Mouse (Mus musculus): ENCODE results near the gene Hs3st6. TPM values are rescaled to one million over a fixed set of nuclear protein-coding genes. Genes with fewer than 3 reads are reported as not detected.

Gene Hs3st6
- polyA plus RNA-seq, 2 experiments: 4.9 to 5.3 TPM

DNA sequence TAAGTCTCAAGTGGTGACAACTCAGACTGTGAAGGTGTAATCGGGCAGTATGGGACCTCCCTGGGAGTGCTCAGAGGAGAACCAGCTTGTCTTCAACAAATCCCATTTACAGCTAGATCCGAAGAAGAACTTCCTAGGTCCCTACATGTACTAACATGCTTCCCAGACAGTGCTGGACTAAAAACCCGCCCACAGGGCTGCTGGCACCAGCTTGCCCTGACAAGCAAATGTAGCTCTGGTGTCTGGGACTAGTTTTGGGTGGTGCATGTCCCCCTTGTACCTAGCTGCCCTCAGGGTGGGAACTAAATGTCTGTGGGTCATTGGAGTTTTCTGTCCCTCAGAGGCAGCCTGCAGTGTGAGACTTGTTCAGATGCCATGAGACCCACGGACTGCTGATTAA, 1.3 kb upstream of the Hs3st6 start:
- Histone ChIP-seq H3K36me3 (ENCODE audit: control insufficient read depth, insufficient read depth, low read length) (no peaks in the 10 kb centered on the region), H3K4me1 (ENCODE audit: control insufficient read depth, insufficient read depth, low read length) (peaks cover 11% of the 10 kb centered on the region), H3K9me3 (ENCODE audit: control insufficient read depth, low read length) (no peaks in the 10 kb centered on the region), H3K27ac (replicated peaks; ENCODE audit: low read depth, low read length) (no peak overlapping the region), H3K9ac (ENCODE audit: low read depth, low read length, severe bottlenecking) (no peak overlapping the region), H3K4me3 (replicated peaks; ENCODE audit: low read length) (no peak overlapping the region), H3K27me3 (ENCODE audit: control insufficient read depth, insufficient read depth, low read length) (peaks cover 53% of the 10 kb centered on the region), H3K4me2 (replicated peaks; ENCODE audit: low read depth, low read length, severe bottlenecking) (no peak overlapping the region)
- no peak for DNase-seq (ENCODE audit: low spot score)
- 13% methylated on average over 4 of the region's 4 CpGs for WGBS
- TF ChIP-seq POLR2A (IDR thresholded peaks at IDR 0.05; ENCODE audit: borderline replicate concordance, extremely low read depth, insufficient read depth, insufficient read length): no peak
- ATAC-seq (ENCODE audit: low FRiP score, low read depth): no peak

GRCm38 (mm10) chr17:24757394-24757793, 4.6 kb downstream of the Hs3st6 start:
- H3K4me1 ChIP-seq (ENCODE audit: control insufficient read depth, insufficient read depth, low read length): peaks cover 19% of the 10 kb centered on the region
- 92% methylated on average over 1 of the region's 1 CpGs for whole genome bisulfite sequencing
- no peak for DNase-seq (ENCODE audit: low spot score)

DNA sequence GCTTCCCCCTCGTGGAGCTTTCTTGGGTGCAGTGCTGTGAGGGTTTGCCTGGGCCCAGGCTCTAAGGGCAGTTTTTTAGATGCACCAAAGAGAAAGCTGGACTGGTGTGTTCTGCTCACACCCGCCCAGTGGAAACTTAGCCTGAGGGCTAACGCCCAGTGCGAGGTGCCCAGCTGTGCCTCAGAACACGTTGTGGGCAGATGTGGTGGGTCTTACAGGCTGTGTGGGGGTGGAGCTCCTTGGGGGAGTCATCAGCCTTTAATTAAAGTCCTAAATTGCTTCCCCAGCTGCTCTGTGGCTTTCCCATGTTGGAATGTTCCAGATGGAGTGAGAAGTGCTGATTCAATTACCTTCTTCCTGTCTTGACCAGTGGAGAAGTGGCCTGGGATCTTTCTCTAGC, 8.3 kb downstream of the Hs3st6 start:
- no peaks in the 10 kb centered on the region for H3K36me3 ChIP-seq (ENCODE audit: control insufficient read depth, insufficient read depth, low read length)
- no peak for TF ChIP-seq POLR2A (IDR thresholded peaks at IDR 0.05; ENCODE audit: borderline replicate concordance, extremely low read depth, insufficient read depth, insufficient read length)
- WGBS: 16% methylated on average over 5 of the region's 5 CpGs
- DNase-seq (ENCODE audit: low spot score) (peak; percentile 38), ATAC-seq (ENCODE audit: low FRiP score, low read depth) (0 out of 2 replicates have a peak, but pooled peaks have one; percentile 30)
- H3K27ac ChIP-seq (replicated peaks; ENCODE audit: low read depth, low read length): 0 out of 2 replicates have a peak overlapping the region, but pooled peaks have one; percentile 20
- no peak overlapping the region for H3K4me3 ChIP-seq (replicated peaks; ENCODE audit: low read length)
- no peaks in the 10 kb centered on the region for H3K9me3 ChIP-seq (ENCODE audit: control insufficient read depth, low read length)
- no peak overlapping the region for H3K9ac ChIP-seq (ENCODE audit: low read depth, low read length, severe bottlenecking)
- H3K4me2 ChIP-seq (replicated peaks; ENCODE audit: low read depth, low read length, severe bottlenecking): no peak overlapping the region
- no peaks in the 10 kb centered on the region for H3K27me3 ChIP-seq (ENCODE audit: control insufficient read depth, insufficient read depth, low read length)
- H3K4me1 ChIP-seq (ENCODE audit: control insufficient read depth, insufficient read depth, low read length): peaks cover 11% of the 10 kb centered on the region; the same call in 1 of the 2 replicates

More at GRCm38 (mm10) chr17:24757394-24757793, 4.6 kb downstream of the Hs3st6 start:
- Histone ChIP-seq H3K9ac (ENCODE audit: low read depth, low read length, severe bottlenecking) (no peak overlapping the region), H3K27me3 (ENCODE audit: control insufficient read depth, insufficient read depth, low read length) (peaks cover 33% of the 10 kb centered on the region), H3K4me3 (replicated peaks; ENCODE audit: low read length) (no peak overlapping the region), H3K9me3 (ENCODE audit: control insufficient read depth, low read length) (no peaks in the 10 kb centered on the region), H3K36me3 (ENCODE audit: control insufficient read depth, insufficient read depth, low read length) (no peaks in the 10 kb centered on the region), H3K4me2 (replicated peaks; ENCODE audit: low read depth, low read length, severe bottlenecking) (no peak overlapping the region), H3K27ac (replicated peaks; ENCODE audit: low read depth, low read length) (no peak overlapping the region)
- ATAC-seq (ENCODE audit: low FRiP score, low read depth): no peak
- no peak for TF ChIP-seq POLR2A (IDR thresholded peaks at IDR 0.05; ENCODE audit: borderline replicate concordance, extremely low read depth, insufficient read depth, insufficient read length)

- H3K9ac ChIP-seq (ENCODE audit: low read depth, low read length, severe bottlenecking): no peak overlapping the region
- no peak overlapping the region for H3K4me3 ChIP-seq (replicated peaks; ENCODE audit: low read length)
- ATAC-seq (ENCODE audit: low FRiP score, low read depth): no peak
- WGBS: 48% methylated on average over 22 of the region's 22 CpGs
- no peaks in the 10 kb centered on the region for H3K9me3 ChIP-seq (ENCODE audit: control insufficient read depth, low read length)
- peaks cover 12% of the 10 kb centered on the region; the same call in 1 of the 2 replicates for H3K4me1 ChIP-seq (ENCODE audit: control insufficient read depth, insufficient read depth, low read length)
- no peak for DNase-seq (ENCODE audit: low spot score)
- H3K36me3 ChIP-seq (ENCODE audit: control insufficient read depth, insufficient read depth, low read length): no peaks in the 10 kb centered on the region
- H3K4me2 ChIP-seq (replicated peaks; ENCODE audit: low read depth, low read length, severe bottlenecking): no peak overlapping the region
- H3K27ac ChIP-seq (replicated peaks; ENCODE audit: low read depth, low read length): no peak overlapping the region
- H3K27me3 ChIP-seq (ENCODE audit: control insufficient read depth, insufficient read depth, low read length): no peaks in the 10 kb centered on the region
- TF ChIP-seq POLR2A (IDR thresholded peaks at IDR 0.05; ENCODE audit: borderline replicate concordance, extremely low read depth, insufficient read depth, insufficient read length): no peak
Measured at GRCm38 (mm10) chr17:24765016-24765905, 12.5 kb downstream of the Hs3st6 start.

- H3K9me3 ChIP-seq (ENCODE audit: control insufficient read depth, low read length): no peaks in the 10 kb centered on the region
- ATAC-seq (ENCODE audit: low FRiP score, low read depth): no peak
- no peak for DNase-seq (ENCODE audit: low spot score)
- no peak overlapping the region for H3K27ac ChIP-seq (replicated peaks; ENCODE audit: low read depth, low read length)
- H3K4me1 ChIP-seq (ENCODE audit: control insufficient read depth, insufficient read depth, low read length): peaks cover 12% of the 10 kb centered on the region; the same call in 1 of the 2 replicates
- H3K36me3 ChIP-seq (ENCODE audit: control insufficient read depth, insufficient read depth, low read length): no peaks in the 10 kb centered on the region
- H3K4me3 ChIP-seq (replicated peaks; ENCODE audit: low read length): no peak overlapping the region
- H3K4me2 ChIP-seq (replicated peaks; ENCODE audit: low read depth, low read length, severe bottlenecking): no peak overlapping the region
- 33% methylated on average over 12 of the region's 12 CpGs for WGBS
- no peaks in the 10 kb centered on the region for H3K27me3 ChIP-seq (ENCODE audit: control insufficient read depth, insufficient read depth, low read length)
- no peak overlapping the region for H3K9ac ChIP-seq (ENCODE audit: low read depth, low read length, severe bottlenecking)
- TF ChIP-seq POLR2A (IDR thresholded peaks at IDR 0.05; ENCODE audit: borderline replicate concordance, extremely low read depth, insufficient read depth, insufficient read length): no peak
Measured at GRCm38 (mm10) chr17:24766266-24766875, 13.6 kb downstream of the Hs3st6 start.

Measured in limb, embryonic 14.5 days (tissue).